Mouse (Mus musculus): Measurements from ENCODE around the gene Ticam1.

Gene Ticam1

GRCm38 (mm10) chr17:56290388-56291170, 14.0 kb upstream of the Ticam1 start:
- no peak for DNase-seq (ENCODE audit: low spot score)

- DNase-seq (ENCODE audit: low spot score), result no peak
Observed at GRCm38 (mm10) chr17:56289371-56290331, 13.1 kb upstream of the Ticam1 start.

- DNase-seq (ENCODE audit: low spot score), result no peak
Observed at GRCm38 (mm10) chr17:56288866-56289265, 12.3 kb upstream of the Ticam1 start.

GRCm38 (mm10) chr17:56287830-56288229, 11.2 kb upstream of the Ticam1 start:
- DNase-seq (ENCODE audit: low spot score), result no peak

GRCm38 (mm10) chr17:56285995-56286394, 9.4 kb upstream of the Ticam1 start:
- DNase-seq (ENCODE audit: low spot score), result no peak

- no peak for DNase-seq (ENCODE audit: low spot score)
Observed at GRCm38 (mm10) chr17:56283316-56283715, 6.7 kb upstream of the Ticam1 start.

GRCm38 (mm10) chr17:56282802-56283201, 6.2 kb upstream of the Ticam1 start:
- peak; percentile 66 for DNase-seq (ENCODE audit: low spot score)

GRCm38 (mm10) chr17:56281193-56281592, 4.6 kb upstream of the Ticam1 start:
- DNase-seq (ENCODE audit: low spot score), result no peak

GRCm38 (mm10) chr17:56279481-56280155, 3.0 kb upstream of the Ticam1 start:
- no peak for DNase-seq (ENCODE audit: low spot score)

GRCm38 (mm10) chr17:56278340-56278739, 1.8 kb upstream of the Ticam1 start:
- DNase-seq (ENCODE audit: low spot score), result no peak

- no peak for DNase-seq (ENCODE audit: low spot score)
Observed at GRCm38 (mm10) chr17:56277567-56277893, 944 bp upstream of the Ticam1 start.

GRCm38 (mm10) chr17:56275842-56276480, 625 bp downstream of the Ticam1 start:
- DNase-seq (ENCODE audit: low spot score), result no peak

- DNase-seq (ENCODE audit: low spot score), result no peak
Observed at GRCm38 (mm10) chr17:56273986-56274385, 2.6 kb downstream of the Ticam1 start.

GRCm38 (mm10) chr17:56273482-56273881, 3.1 kb downstream of the Ticam1 start:
- no peak for DNase-seq (ENCODE audit: low spot score)

GRCm38 (mm10) chr17:56272644-56273043, 3.9 kb downstream of the Ticam1 start:
- no peak for DNase-seq (ENCODE audit: low spot score)

- DNase-seq (ENCODE audit: low spot score), result no peak
Observed at GRCm38 (mm10) chr17:56271609-56272253, 4.9 kb downstream of the Ticam1 start.

GRCm38 (mm10) chr17:56269741-56270140, 6.8 kb downstream of the Ticam1 start:
- DNase-seq (ENCODE audit: low spot score), result no peak

GRCm38 (mm10) chr17:56269153-56269630, 7.4 kb downstream of the Ticam1 start:
- DNase-seq (ENCODE audit: low spot score), result peak; percentile 77

GRCm38 (mm10) chr17:56266271-56266670, 10.3 kb downstream of the Ticam1 start:
- DNase-seq (ENCODE audit: low spot score), result peak; percentile 85

- DNase-seq (ENCODE audit: low spot score), result no peak
Observed at GRCm38 (mm10) chr17:56265869-56266268, 10.7 kb downstream of the Ticam1 start.

- no peak for DNase-seq (ENCODE audit: low spot score)
Observed at GRCm38 (mm10) chr17:56265011-56265410, 11.6 kb downstream of the Ticam1 start.
